Mouse (Mus musculus): ENCODE data around the gene Gpr89.

The Gpr89 gene

GRCm38 (mm10) chr3:96869091-96869490, 36.1 kb downstream of the Gpr89 start:
- DNase-seq, result no peak

DNA sequence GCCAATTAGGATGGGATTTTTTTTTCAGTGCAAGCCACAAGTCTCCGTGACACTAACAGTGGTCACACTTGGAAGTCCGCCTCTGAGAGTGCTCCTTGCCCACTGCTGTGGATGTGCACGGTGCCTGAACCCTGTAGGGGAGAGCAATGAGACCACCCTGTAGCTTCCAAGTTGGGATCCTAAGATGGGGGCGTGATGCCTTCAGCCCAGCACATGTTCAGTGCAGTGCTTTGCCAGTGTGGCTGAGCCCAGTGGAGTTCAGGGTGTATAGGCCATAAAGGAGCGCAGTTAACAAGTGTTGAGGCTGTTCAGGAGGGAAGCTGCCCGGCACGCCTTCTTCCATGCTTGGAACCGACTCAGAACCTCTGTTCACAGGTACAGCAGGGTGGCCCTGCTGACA, 36.6 kb downstream of the Gpr89 start:
- DNase-seq, result no peak

GRCm38 (mm10) chr3:96867863-96868262, 37.3 kb downstream of the Gpr89 start:
- no peak for DNase-seq

- no peak for DNase-seq
These were observed 44.6 kb downstream of the Gpr89 start for GRCm38 (mm10) chr3:96860498-96860897.

DNA sequence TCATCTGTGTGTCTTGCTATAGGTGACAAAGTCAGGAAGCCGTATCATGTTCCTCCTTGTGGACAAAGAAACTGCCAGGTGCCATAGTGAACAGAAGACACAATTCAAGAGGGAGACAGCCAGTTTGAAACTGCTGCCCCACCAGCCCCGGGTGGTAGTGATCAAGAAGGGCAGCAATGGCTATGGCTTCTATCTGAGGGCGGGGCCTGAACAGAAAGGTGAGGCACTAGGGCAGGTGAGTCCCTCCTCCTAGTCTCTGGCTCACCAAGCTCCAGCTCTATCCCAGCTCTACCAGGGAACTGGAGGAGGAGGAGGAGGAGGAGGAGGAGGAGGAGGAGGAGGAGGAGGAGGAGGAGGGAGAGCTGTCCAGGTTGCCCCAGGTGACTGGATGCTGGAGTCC, 49.3 kb downstream of the Gpr89 start:
- no peak for DNase-seq

DNA sequence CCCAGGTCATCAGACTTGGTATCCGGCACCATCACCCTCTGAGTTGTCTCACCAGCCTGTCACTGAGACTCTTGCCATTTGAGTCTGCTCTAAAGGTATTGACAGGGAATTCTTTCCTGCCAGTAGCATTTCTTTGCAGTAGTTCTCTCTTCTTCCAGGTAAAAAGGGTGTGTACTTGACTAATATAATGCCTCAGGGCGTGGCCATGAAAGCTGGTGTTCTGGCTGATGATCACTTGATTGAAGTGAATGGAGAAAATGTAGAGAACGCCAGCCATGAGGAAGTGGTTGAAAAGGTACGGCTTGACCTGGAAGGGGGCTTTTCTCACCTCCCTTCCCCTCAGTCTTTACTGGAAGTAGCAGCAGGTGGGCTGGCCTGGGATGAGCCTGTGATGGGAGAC, 50.8 kb downstream of the Gpr89 start:
- no peak for DNase-seq

DNA sequence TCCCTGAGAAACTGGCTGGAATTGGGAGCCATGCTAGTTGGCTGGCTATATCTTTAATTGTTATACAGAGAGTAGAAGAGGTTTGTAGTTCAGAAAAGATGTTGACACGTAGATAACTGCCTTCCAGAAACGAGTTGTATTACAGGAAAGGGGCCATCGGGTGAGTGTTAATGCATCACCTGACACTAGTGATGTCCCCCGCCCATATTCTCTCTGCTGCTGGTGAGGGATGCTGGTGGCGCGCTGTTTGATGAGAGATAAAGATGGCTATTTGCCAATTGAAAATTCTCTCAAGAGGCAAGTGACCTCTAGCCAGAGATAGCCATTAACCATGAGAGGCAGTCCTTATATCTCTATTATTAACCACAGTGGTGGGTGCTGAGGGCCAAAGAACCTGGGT, 52.6 kb downstream of the Gpr89 start:
- no peak for DNase-seq

DNA sequence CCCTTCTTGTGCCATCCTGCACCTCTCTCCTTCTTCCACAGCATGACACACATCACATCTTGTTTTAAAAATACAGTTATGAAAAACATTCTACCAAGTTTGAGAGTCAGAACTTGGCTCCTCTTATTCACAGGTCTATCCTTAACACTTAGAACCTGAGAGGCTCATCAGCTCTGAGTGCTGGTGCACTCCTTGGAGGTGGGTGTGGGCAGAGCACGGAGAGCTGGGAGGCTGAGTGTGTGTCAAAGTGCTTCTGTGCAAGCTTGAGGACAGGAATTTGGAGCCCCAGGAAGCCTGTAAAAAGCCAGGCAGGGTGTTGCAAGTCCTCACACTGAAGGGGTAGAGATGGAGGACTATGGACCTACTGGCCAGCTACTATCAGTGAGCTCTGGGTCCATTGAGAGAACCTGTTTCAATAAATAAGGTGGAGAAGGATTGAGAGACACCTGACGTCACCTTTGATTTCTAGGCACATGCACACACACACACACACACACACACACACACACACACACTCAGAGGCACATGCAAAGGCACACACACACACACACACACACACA, 55.9 kb downstream of the Gpr89 start:
- DNase-seq, result no peak

DNA sequence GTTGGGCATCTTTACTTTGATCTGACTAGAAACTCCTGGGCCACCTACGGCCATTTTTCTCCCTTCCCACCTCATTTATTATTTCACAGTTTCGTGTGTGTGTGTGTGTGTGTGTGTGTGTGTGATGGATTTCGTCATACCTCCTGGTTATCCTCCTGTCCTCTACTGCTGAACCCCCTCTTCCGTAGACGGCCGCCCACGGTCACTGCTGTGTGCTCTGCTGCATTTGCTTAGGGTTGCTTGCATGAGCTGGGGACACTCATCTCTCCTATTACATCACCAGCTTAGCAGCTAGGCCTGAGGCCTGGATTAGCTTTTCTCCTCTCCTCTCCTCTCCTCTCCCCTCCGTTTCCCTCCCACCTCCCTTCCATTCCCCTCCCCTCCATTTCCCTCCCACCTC, 56.7 kb downstream of the Gpr89 start:
- no peak for DNase-seq

DNA sequence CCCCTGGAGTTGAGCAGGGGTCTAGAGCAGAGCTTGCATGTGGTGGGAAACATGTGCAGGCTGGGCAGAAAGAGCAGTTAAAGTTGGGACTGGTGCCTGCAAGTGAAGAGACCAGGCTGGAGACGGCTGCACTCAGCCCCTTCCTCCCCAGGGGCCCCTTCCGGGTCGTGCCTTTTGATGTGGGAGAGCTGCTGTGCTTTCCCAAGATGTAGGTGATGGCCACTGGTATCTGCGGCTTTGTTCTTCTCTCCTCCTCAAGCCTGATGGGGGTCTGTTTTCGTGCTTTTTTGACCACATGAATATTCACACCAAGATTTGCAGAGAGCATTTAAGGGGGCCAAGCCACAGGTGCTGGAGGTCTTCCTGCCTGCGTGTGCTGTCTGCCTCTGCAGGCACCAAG, 57.5 kb downstream of the Gpr89 start:
- no peak for DNase-seq

GRCm38 (mm10) chr3:96846985-96847384, 58.2 kb downstream of the Gpr89 start:
- DNase-seq, result no peak

- peak; percentile 24 to 30 for DNase-seq
These were observed 59.3 kb downstream of the Gpr89 start for GRCm38 (mm10) chr3:96845806-96846205.

GRCm38 (mm10) chr3:96845191-96845590, 60.0 kb downstream of the Gpr89 start:
- DNase-seq, result no peak

DNA sequence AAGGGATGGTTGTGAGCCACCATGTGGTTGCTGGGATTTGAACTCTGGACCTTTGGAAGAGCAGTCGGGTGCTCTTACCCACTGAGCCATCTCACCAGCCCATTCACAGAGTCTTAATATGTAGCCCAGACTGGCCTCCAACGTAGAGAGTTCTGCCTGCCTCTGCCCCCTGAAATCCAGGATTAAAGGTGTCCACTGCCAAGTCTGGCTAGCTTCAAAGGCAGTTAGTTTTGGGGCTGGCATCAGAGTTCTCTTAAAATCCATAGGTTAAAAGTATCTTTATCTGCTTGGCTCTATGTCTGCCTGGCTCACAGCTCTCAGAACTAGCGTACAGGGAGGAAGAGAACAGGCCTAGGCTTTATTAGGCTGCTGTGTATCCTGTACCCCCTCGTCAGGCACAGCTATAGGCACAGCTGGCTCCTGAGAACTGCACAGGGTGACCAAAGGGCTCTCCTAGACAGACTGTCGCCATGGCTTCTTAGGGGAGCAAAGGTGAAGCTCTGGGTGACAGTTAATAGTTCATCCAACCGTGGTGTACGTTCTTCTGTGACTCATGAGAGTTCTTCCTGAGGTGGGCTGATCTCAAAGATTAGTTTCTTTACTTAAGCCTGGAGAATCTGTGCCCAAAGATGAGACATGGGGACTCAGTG, 66.0 kb downstream of the Gpr89 start:
- no peak for DNase-seq

GRCm38 (mm10) chr3:96836414-96836813, 68.7 kb downstream of the Gpr89 start:
- no peak for DNase-seq

DNA sequence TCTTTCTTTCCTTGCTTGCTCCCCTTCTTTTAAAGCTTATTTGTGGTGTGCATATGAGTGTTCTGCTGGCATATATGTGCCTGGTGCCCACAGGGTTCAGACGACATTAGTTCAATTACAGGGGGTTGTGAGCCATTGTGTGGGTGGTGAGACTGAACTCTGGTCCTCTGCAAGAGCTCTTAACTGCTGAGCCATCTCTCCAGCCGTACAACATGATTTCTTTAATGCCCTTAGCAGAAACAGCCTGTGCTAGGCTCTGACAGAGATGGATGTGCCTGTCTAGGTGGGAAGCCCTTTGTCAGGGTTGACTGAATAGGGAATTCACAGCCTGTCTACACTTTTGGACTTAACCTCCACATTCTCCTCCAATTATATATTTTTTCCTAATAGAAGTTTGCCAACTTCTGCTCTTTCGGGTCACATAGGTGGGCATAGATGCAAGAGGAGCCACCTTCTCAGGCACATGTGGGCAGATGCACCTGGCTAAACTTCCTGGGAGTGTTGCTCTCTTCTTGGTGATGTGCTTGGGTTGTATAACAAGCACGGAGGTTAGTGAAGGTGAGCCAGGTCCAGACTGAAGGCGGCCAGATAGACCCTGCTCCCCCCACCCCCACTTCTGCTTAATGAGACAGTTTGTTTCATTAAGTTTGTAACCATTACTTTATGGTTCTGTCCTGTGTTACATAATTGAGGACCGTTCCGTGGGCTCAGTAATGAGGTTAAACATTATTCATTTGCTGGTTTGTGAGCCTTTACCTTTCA, 70.4 kb downstream of the Gpr89 start:
- DNase-seq, result no peak

DNA sequence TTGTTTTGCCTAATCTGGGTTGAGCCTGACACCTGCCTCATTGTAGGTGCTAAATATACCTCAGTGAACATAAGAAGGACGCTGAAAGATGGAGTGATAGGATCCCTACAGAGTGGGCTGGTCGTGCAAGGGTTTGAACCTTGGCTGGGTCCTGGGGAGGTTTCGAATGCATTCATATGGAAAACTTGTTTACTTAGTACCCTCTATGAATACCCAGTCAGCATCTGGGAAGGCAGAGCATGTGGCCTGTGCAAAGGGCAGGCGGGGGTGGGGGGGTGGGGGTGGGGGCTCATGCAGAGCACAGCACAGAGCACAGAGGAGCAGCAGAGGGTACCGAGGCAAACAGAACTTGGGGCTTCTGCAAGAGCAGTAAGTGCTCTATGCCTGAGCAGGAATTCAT, 72.2 kb downstream of the Gpr89 start:
- DNase-seq, result no peak

DNA sequence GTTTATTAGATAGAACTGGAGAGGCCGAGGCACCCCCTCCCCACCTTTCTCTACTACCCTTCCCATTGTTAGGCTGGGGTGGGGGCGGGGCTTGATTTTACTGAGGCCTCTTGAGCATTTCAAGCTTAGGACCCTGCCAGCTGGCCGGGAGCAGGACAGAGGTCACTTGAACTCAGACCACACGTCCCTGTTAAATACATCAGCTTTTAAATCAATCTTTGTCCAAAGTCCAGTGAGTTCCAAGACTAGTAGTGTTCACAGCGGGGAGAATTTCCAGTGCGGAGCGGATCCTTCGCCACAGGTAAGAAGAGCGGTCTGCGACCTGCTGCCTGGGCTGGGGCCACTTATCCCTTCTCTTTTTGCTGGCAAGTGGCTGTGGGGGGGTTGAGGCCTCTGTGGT, 75.3 kb downstream of the Gpr89 start:
- DNase-seq, result no peak

- DNase-seq, result no peak
These were observed 76.2 kb downstream of the Gpr89 start, which contains the start of the genes Pdzk1 and Cd160 for GRCm38 (mm10) chr3:96828984-96829383. Gene Pdzk1, plus strand, starts transcription at chr3:96829284. Gene Cd160, minus strand, starts transcription at chr3:96829351.

DNA sequence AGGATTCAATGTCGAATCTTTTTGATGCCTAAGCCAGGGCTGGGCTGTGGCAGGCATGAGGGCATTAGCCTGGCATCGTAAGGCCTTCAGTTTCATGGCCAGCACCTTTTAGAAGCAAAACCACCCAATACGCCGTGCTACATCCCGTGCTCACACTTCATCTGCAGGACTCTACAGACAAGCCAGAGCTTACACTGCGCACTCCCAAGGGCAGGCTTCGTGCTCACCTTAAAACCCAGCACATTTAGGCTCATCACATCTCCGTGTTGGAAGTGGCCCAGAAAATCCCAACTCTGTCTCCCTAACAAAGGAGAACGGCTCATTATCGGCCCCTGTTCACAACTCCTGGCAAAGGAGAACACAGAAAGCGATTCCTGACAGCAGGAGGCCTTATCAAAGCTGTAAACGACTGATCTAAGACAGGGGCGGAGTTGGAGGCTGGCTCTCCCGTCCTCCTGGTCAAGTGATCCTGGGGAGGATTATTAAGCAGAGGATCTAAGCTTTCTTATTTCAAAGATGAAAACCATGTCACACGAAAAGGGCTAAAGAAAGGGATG, 76.8 kb downstream of the Gpr89 start:
- DNase-seq, result no peak

GRCm38 (mm10) chr3:96825261-96825660, 79.9 kb downstream of the Gpr89 start:
- DNase-seq, result no peak

GRCm38 (mm10) chr3:96824614-96825013, 80.5 kb downstream of the Gpr89 start:
- DNase-seq, result no peak

- no peak for DNase-seq
These were observed 81.4 kb downstream of the Gpr89 start for GRCm38 (mm10) chr3:96823701-96824100.

DNA sequence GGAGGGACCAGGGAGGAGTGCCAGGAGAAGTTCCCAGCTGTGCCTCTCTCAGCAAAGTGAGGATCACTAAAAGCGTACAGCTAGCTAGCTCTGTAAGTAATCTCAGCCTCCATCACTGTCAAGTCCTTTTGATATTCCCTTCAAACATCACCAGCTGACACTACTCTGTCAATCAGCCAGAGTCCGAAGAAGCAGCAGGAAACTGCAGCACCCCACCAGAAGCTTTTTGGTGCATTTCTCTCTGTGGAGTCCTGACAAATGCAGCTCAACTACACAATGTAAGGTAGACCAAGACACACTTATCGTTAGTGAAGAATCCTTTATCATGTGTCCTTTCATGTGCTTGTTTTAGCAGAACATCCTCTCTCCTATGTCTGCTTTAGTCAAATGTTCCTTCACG, 83.6 kb downstream of the Gpr89 start:
- DNase-seq, result no peak
